Mouse (Mus musculus) heart, embryonic 10.5 days (tissue): ENCODE data around the gene Tnfaip1. TPM values are rescaled to one million over a fixed set of nuclear protein-coding genes. Genes with fewer than 3 reads are reported as not detected.

Experiments
- DNase-seq: peaks from one replicate; pipeline ENCODE4 v3.0.0-alpha.2; 2017; ENCODE audit warnings: low spot score
- H3K27ac ChIP-seq: fragments of 300-500 bp; sonication (generic); 2 replicates; pipeline ENCODE4 v1.5.1; 2016; ENCODE audit warnings: mild to moderate bottlenecking
- H3K27me3 ChIP-seq: fragments of 300-500 bp; sonication (generic); 2 replicates; pipeline ENCODE4 v1.6.1; 2016; ENCODE audit warnings: mild to moderate bottlenecking; ENCODE audit not compliant: poor library complexity, insufficient read depth, severe bottlenecking
- H3K36me3 ChIP-seq: fragments of 300-500 bp; sonication (generic); 2 replicates; pipeline ENCODE4 v1.6.1; 2016; ENCODE audit warnings: mild to moderate bottlenecking, moderate library complexity
- H3K4me1 ChIP-seq: fragments of 300-500 bp; sonication (generic); 2 replicates; pipeline ENCODE4 v1.6.1; 2016; ENCODE audit warnings: mild to moderate bottlenecking
- H3K4me3 ChIP-seq: fragments of 300-500 bp; sonication (generic); 2 replicates; pipeline ENCODE4 v1.5.1; 2016; ENCODE audit warnings: mild to moderate bottlenecking, moderate library complexity
- H3K9me3 ChIP-seq: fragments of 300-500 bp; sonication (generic); 2 replicates; pipeline ENCODE4 v1.6.1; 2016; ENCODE audit warnings: mild to moderate bottlenecking, moderate library complexity
- WGBS: fragments of 180-500 bp; shearing (Covaris S2); methylation state at CpG from one replicate; pipeline ENCODE4 v1.1.7; 2016; 5-methylcytosine and 5-hydroxymethylcytosine counted together
- polyA plus RNA-seq: library from polyadenylated mRNA; unstranded; fragments of >200 nt; fragmentation: Nextera tagmentation; extraction: Ambion mirVana; gene quantifications from 2 replicates; pipeline ENCODE4 v1.2.1, GENCODE M21; 2016

Tnfaip1 gene
- polyA plus RNA-seq, 1 experiment from 2014 or later = 92.5 TPM

GRCm38 (mm10) chr11:78505430-78505829, 30.7 kb downstream of the Tnfaip1 start:
- H3K27me3 ChIP-seq = peaks cover 23% of the 10 kb centered on the region
- H3K36me3 ChIP-seq = peaks cover 49% of the 10 kb centered on the region
- DNase-seq = no peak
- 82% methylated on average over 3 of the region's 3 CpGs for WGBS
- no peaks in the 10 kb centered on the region for H3K4me1 ChIP-seq
- H3K27ac ChIP-seq = no peak overlapping the region
- no peaks in the 10 kb centered on the region for H3K9me3 ChIP-seq
- no peak overlapping the region for H3K4me3 ChIP-seq

DNA sequence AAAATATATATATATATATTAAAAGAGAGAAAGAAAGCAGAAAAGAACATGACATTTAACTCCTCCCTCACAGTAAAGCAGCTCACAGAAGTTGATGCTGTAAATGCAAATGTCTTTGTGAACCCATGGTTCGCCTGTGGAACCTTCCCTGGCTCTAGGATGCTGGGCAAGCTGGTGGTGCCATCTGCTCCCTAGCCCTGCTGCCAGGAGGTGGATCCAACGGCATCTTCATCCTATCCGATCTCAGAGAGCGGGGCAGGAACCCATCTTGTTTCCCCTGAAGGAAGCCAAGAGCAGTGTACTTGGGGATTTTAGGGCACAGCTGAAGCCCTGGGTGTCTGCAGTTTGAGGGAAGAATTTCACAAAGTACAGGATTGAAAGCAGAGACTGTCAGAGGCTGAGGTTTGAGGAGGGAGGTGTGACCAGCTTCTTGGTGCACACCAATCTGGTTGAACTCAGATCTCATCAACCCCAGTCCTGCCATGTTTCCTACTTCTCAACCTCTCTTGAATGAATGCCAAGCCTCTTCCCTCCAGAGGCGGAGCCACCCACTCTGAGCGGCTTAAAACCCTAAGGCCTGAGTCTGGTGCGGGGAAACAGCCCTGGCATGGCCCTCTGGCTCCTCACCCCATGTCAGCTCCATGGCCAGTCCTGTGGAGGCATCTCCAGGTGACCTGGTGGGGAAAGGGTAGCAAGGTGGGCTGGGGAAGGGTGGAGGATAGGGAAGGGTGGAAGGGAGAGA, 33.1 kb downstream of the Tnfaip1 start, which contains the start of gene Sebox:
Sebox (plus strand) TSS at position 539 of the 742 bp plus-strand sequence.
- no peak within 1 kb of the TSS for H3K27ac ChIP-seq
- peaks cover 47% of the 10 kb centered on the region for H3K27me3 ChIP-seq
- peaks cover 29% of the 10 kb centered on the region for H3K36me3 ChIP-seq
- H3K4me1 ChIP-seq = 0 out of 2 replicates have a peak, but pooled peaks cover under 1% of the 10 kb centered on the region
- WGBS = 68% methylated on average over 7 of the region's 7 CpGs
- no peak within 1 kb of the TSS for H3K4me3 ChIP-seq
- DNase-seq = no peak
- no peaks in the 10 kb centered on the region for H3K9me3 ChIP-seq

GRCm38 (mm10) chr11:78501529-78501928, 34.6 kb downstream of the Tnfaip1 start:
- Histone ChIP-seq H3K36me3 (peaks cover 15% of the 10 kb centered on the region), H3K4me3 (no peak overlapping the region), H3K9me3 (no peaks in the 10 kb centered on the region), H3K27me3 (peaks cover 62% of the 10 kb centered on the region), H3K4me1 (peaks cover 14% of the 10 kb centered on the region), H3K27ac (no peak overlapping the region)
- DNase-seq = no peak
- WGBS = 73% methylated on average over 20 of the region's 20 CpGs

- Histone ChIP-seq H3K27ac (no peak overlapping the region), H3K27me3 (peaks cover 70% of the 10 kb centered on the region), H3K4me3 (no peak overlapping the region), H3K4me1 (peaks cover 14% of the 10 kb centered on the region), H3K9me3 (no peaks in the 10 kb centered on the region), H3K36me3 (peaks cover 6% of the 10 kb centered on the region; the same call in 1 of the 2 replicates)
- no peak for DNase-seq
- WGBS = 69% methylated on average over 9 of the region's 9 CpGs
These were observed 35.4 kb downstream of the Tnfaip1 start for GRCm38 (mm10) chr11:78500623-78501202.

DNA sequence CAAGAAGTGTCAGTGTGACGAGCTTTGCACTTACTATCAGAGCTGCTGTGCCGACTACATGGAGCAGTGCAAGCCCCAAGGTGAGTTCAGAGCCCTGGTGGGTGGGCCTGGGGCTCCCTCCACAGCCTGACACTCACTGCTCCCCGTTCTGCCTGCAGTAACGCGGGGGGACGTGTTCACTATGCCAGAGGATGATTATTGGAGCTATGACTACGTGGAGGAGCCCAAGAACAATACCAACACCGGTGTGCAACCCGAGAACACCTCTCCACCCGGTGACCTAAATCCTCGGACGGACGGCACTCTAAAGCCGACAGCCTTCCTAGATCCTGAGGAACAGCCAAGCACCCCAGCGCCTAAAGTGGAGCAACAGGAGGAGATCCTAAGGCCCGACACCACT, 36.6 kb downstream of the Tnfaip1 start:
- Histone ChIP-seq H3K27ac (no peak overlapping the region), H3K4me3 (no peak overlapping the region), H3K36me3 (no peaks in the 10 kb centered on the region), H3K4me1 (peaks cover 14% of the 10 kb centered on the region), H3K9me3 (no peaks in the 10 kb centered on the region), H3K27me3 (peaks cover 82% of the 10 kb centered on the region)
- no peak for DNase-seq
- WGBS = 49% methylated on average over 16 of the region's 16 CpGs

DNA sequence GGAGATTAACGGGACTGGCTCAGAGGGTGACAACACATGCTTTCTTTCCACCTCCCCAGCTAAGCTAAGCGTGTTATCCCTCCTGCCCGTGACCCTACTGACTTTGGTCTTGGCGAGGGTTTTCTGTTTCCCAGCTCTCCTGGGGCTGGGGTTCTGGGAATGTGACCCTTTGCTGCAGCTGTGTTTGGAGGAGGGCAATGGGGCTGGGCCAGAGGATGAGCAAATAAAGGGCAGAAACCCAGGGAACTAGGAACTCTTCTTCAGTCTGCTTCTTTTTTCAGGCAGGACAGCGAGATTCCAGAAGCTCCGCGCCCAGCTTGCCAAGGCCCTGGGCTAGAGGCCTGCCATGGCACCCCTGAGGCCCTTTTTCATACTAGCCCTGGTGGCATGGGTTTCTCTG, 37.1 kb downstream of the Tnfaip1 start, which contains the start of gene Vtn:
Vtn (plus strand) TSS at position 88 of the 400 bp plus-strand sequence.
- Histone ChIP-seq H3K9me3 (no peaks in the 10 kb centered on the region), H3K36me3 (no peaks in the 10 kb centered on the region), H3K27me3 (peaks cover 87% of the 10 kb centered on the region), H3K4me1 (peaks cover 14% of the 10 kb centered on the region), H3K4me3 (peak within 1 kb of the TSS; percentile 67), H3K27ac (no peak within 1 kb of the TSS)
- DNase-seq = no peak
- 55% methylated on average over 7 of the region's 7 CpGs for WGBS

GRCm38 (mm10) chr11:78497544-78498522, 38.3 kb downstream of the Tnfaip1 start, which contains the start of gene Sarm1:
Gene Sarm1 (minus strand): TSS chr11:78497754.
- H3K27ac ChIP-seq = no peak within 1 kb of the TSS; the same call in 1 of the 2 replicates
- peak; percentile 94 for DNase-seq
- 4% methylated on average over 36 of the region's 36 CpGs for WGBS

DNA sequence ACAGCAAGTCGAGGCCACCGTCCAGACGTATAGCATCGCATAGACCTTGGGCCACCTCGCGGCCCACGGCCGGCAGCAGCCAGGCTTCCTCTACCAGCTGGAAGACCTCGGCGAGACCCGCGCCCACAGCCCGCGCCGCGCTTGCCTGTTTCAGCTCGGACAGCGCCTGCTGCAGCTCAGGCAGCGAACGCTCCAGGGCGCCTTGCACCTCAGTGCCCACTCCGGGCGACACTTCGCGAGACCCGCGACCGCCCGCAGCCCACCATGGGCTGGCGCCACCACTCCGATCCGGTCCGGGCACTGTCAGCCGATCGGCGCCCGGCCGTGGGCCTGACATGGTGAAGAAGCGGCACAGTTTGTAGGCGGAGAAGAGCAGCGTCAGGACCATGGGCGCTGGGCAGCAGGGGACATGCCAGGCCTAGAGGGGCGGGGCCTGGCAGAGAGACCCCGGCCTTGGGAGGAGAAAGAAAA, 39.0 kb downstream of the Tnfaip1 start:
- no peak for DNase-seq
- Histone ChIP-seq H3K4me1 (peaks cover 14% of the 10 kb centered on the region), H3K27ac (no peak overlapping the region; the same call in 1 of the 2 replicates), H3K27me3 (peaks cover 86% of the 10 kb centered on the region), H3K9me3 (no peaks in the 10 kb centered on the region), H3K36me3 (no peaks in the 10 kb centered on the region), H3K4me3 (peak overlapping the region; percentile 67)
- under 1% methylated on average over 44 of the region's 44 CpGs for WGBS

More at GRCm38 (mm10) chr11:78497544-78498522, 38.3 kb downstream of the Tnfaip1 start, which contains the start of gene Sarm1:
- Histone ChIP-seq H3K4me1 (peaks cover 14% of the 10 kb centered on the region), H3K4me3 (peak within 1 kb of the TSS; percentile 67), H3K27me3 (peaks cover 80% of the 10 kb centered on the region), H3K36me3 (no peaks in the 10 kb centered on the region), H3K9me3 (no peaks in the 10 kb centered on the region)

GRCm38 (mm10) chr11:78495904-78496303, 40.2 kb downstream of the Tnfaip1 start:
- Histone ChIP-seq H3K4me3 (no peak overlapping the region), H3K27ac (no peak overlapping the region), H3K36me3 (no peaks in the 10 kb centered on the region), H3K9me3 (no peaks in the 10 kb centered on the region), H3K4me1 (peaks cover 16% of the 10 kb centered on the region), H3K27me3 (peaks cover 88% of the 10 kb centered on the region)
- DNase-seq = no peak
- 4% methylated on average over 6 of the region's 6 CpGs for WGBS

DNA sequence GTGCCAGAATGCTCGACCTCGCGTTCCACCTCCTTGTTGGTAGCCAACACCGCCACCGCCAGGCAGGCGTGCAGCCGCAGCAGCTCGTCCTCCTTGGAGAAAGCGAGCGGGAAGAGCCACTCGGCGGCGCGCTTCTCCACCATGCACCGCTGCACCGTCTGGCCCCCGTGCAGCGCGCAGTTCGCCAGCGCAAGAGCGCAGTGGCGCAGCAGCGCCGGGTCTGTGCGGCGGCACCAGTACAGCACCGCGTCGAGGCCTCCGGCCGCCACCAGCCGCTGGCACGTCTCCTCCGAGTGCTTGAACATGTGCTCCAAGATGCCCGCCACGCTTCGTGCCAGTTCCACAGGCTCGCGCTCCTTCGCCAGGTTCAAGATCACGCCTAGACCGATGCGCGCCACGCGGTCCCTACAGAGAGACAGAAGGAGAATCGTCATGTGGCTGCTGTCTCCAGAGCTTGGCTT, 45.3 kb downstream of the Tnfaip1 start:
- Histone ChIP-seq H3K4me3 (peak overlapping the region; percentile 50), H3K9me3 (no peaks in the 10 kb centered on the region), H3K27ac (no peak overlapping the region), H3K4me1 (peaks cover 7% of the 10 kb centered on the region), H3K36me3 (no peaks in the 10 kb centered on the region), H3K27me3 (peaks cover 88% of the 10 kb centered on the region)
- WGBS = 11% methylated on average over 48 of the region's 48 CpGs
- DNase-seq = no peak

DNA sequence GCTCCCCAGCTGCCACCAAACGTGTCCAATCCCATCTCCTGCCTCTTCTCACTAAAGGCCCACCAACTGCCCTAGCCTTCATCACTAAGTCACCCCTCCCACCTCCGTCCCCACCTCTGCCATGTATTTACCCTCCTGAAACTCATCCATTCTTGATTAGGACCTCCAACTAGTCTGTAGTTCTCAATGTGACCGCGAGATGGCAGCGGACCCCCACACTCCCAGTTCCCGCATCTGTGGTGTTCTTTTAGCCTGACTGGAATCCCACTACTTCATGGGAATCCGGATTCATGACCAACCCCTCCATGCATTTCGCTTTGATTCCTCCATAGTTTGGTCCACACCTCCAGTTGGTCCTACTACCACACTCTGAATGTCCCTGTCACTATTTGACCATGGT, 48.0 kb downstream of the Tnfaip1 start:
- DNase-seq = peak; percentile 86
- WGBS = 5% methylated on average over 8 of the region's 8 CpGs
- H3K36me3 ChIP-seq = no peaks in the 10 kb centered on the region
- H3K27me3 ChIP-seq = peaks cover 87% of the 10 kb centered on the region
- H3K4me3 ChIP-seq = no peak overlapping the region
- no peaks in the 10 kb centered on the region for H3K9me3 ChIP-seq
- H3K27ac ChIP-seq = no peak overlapping the region
- peaks cover 7% of the 10 kb centered on the region for H3K4me1 ChIP-seq

DNA sequence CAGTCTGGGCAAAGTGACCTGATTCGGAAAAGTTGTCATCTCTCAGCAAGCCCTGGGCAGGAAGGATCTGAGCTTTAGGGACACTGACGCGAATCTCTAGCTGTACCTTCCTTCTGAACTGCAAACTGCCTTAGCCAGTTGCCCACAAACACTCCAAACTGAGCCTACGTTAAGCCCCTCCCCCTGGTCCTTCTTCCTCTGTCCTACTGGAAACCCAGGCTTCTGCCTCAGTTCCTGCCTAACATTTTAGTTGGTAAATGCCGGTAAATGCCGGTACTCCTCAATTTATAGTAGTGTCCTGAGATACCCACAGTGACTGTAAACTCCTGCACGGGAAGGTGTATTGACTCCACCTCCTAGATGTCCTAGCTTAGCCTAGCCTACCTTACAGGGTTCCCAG, 52.5 kb downstream of the Tnfaip1 start:
- no peaks in the 10 kb centered on the region for H3K4me1 ChIP-seq
- peaks cover 74% of the 10 kb centered on the region for H3K27me3 ChIP-seq
- DNase-seq = no peak
- no peak overlapping the region for H3K4me3 ChIP-seq
- no peaks in the 10 kb centered on the region for H3K36me3 ChIP-seq
- H3K9me3 ChIP-seq = no peaks in the 10 kb centered on the region
- no peak overlapping the region for H3K27ac ChIP-seq
- WGBS = 48% methylated on average over 7 of the region's 7 CpGs
